Mouse (Mus musculus): ENCODE measurements at regions not wholly inside any gene's neighbourhood (a gene's known extent, or its start where the extent isn't known, plus 50 kb on each side); places are given as distances from the start of the nearest gene placed in this dataset.

GRCm38 (mm10) chr2:171805376-171805775 is 237.9 kb downstream of the Cbln4 start:
- no peak for DNase-seq (ENCODE audit: low spot score in 2 of 2)

- no peak for DNase-seq (ENCODE audit: low spot score in 2 of 2)
These were observed 242.6 kb downstream of the Cbln4 start for GRCm38 (mm10) chr2:171800511-171801268.

GRCm38 (mm10) chr2:171799351-171799750 is 243.9 kb downstream of the Cbln4 start:
- no peak for DNase-seq (ENCODE audit: low spot score in 2 of 2)

- DNase-seq (ENCODE audit: low spot score in 2 of 2) = no peak
These were observed 252.6 kb downstream of the Cbln4 start for GRCm38 (mm10) chr2:171790686-171791085.

- no peak for DNase-seq (ENCODE audit: low spot score in 2 of 2)
These were observed 276.9 kb downstream of the Cbln4 start for GRCm38 (mm10) chr2:171766193-171766930.

- DNase-seq (ENCODE audit: low spot score in 2 of 2) = no peak
These were observed 278.2 kb downstream of the Cbln4 start for GRCm38 (mm10) chr2:171765071-171765470.

- no peak for DNase-seq (ENCODE audit: low spot score in 2 of 2)
These were observed 289.8 kb downstream of the Cbln4 start for GRCm38 (mm10) chr2:171753502-171753901.

- DNase-seq (ENCODE audit: low spot score in 2 of 2) = no peak
These were observed 296.1 kb downstream of the Cbln4 start for GRCm38 (mm10) chr2:171747162-171747561.

GRCm38 (mm10) chr2:171743111-171743510 is 300.2 kb downstream of the Cbln4 start:
- no peak for DNase-seq (ENCODE audit: low spot score in 2 of 2)

GRCm38 (mm10) chr2:171742706-171743105 is 300.6 kb downstream of the Cbln4 start:
- DNase-seq (ENCODE audit: low spot score in 2 of 2) = no peak

GRCm38 (mm10) chr2:171737761-171738160 is 305.5 kb downstream of the Cbln4 start:
- DNase-seq (ENCODE audit: low spot score in 2 of 2) = no peak

GRCm38 (mm10) chr2:171735061-171735490 is 308.2 kb downstream of the Cbln4 start:
- no peak for DNase-seq (ENCODE audit: low spot score in 2 of 2)

GRCm38 (mm10) chr2:171734634-171734987 is 308.7 kb downstream of the Cbln4 start:
- no peak for DNase-seq (ENCODE audit: low spot score in 2 of 2)

GRCm38 (mm10) chr2:171733965-171734633 is 309.2 kb downstream of the Cbln4 start:
- no peak for DNase-seq (ENCODE audit: low spot score in 2 of 2)

GRCm38 (mm10) chr2:171719269-171719668 is 324.0 kb downstream of the Cbln4 start:
- no peak for DNase-seq (ENCODE audit: low spot score in 2 of 2)

- no peak for DNase-seq (ENCODE audit: low spot score in 2 of 2)
These were observed 324.4 kb downstream of the Cbln4 start for GRCm38 (mm10) chr2:171718855-171719254.

- no peak for DNase-seq (ENCODE audit: low spot score in 2 of 2)
These were observed 330.3 kb downstream of the Cbln4 start for GRCm38 (mm10) chr2:171712816-171713570.

- DNase-seq (ENCODE audit: low spot score in 2 of 2) = peak in 1 of 2 experiments; percentile 50
These were observed 349.7 kb downstream of the Cbln4 start for GRCm38 (mm10) chr2:171693526-171693925.

GRCm38 (mm10) chr2:171690781-171691180 is 352.5 kb downstream of the Cbln4 start:
- DNase-seq (ENCODE audit: low spot score in 2 of 2) = peak in 1 of 2 experiments; percentile 10

GRCm38 (mm10) chr2:171689102-171689501 is 354.2 kb downstream of the Cbln4 start:
- no peak for DNase-seq (ENCODE audit: low spot score in 2 of 2)

- no peak for DNase-seq (ENCODE audit: low spot score in 2 of 2)
These were observed 365.3 kb downstream of the Cbln4 start for GRCm38 (mm10) chr2:171677998-171678397.

GRCm38 (mm10) chr2:171677128-171677527 is 366.1 kb downstream of the Cbln4 start:
- no peak for DNase-seq (ENCODE audit: low spot score in 2 of 2)
